20 mouse cellular contexts compared by ENCODE assay signal in the genomic region with DNA sequence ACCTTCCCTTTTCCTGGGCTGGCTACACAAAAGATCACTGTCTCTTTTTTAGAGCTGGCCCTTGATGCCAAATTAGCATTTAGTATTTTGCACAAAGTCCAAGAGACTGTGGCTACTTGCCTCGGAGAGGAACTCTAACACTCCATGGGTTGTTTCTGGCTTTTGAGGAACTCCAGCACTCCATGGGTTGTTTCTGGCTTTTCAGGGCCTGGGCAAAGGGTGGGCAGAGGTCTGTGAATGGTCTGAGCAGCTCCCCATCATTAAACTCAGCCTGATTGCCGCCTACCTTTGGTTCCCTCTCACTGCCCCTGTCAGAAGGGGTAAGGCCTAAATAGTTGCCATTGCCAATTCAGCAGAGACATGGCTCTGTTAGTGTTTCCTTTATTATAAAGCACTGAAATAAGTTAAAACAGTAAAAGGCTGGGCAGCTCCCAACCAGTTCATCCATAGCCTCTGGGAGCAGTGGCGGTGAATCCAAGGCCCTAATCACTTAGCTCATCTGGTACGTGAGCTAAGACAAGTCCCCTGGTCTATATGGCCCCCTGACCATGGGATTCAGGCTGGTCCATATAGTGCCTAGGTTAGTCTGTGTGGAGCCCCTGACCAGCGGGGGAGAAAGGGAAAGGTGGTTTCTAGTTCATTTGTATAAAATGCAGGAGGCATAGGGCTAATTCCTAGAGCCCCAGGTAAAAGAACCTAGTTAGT. TPM values are rescaled to one million over a fixed set of nuclear protein-coding genes. Genes with fewer than 3 reads are reported as not detected.
DNase-seq lines count a peak whose midpoint lies in the region; ATAC-seq and TF ChIP-seq lines count a peak whose summit lies in the region.
"Had no signal": no experiment of that assay in that cellular context is flagged by ENCODE, and none has a peak within 500 bp of the region (broad histone marks: within the 10 kb centered on the region; RNA-seq: fewer than 3 reads in every experiment).

No protein-coding gene starts in this region.

- DNase-seq in adrenal gland, adult 2 months: peak; percentile 20
- no peak for DNase-seq in adrenal gland, postnatal 10 days
- DNase-seq in intestine, embryonic 14.5 days (ENCODE audit: low spot score): peak; percentile 52
- DNase-seq in CH12.LX (ENCODE audit: extremely low read depth): no peak
- DNase-seq in stomach, postnatal 0 days (ENCODE audit: low spot score): no peak
- DNase-seq: adrenal gland, adult 8-10 months; B cell, adult 2 months; cerebellum, adult 9-10 months; heart, adult 2 months; heart, postnatal 10 days; heart, postnatal 4 days; kidney, adult 18-20 months had no signal

- ATAC-seq in intestine, embryonic 14.5 days (replicated peaks; ENCODE audit: low FRiP score, low TSS enrichment, low read depth): no peak
- no peak for ATAC-seq in intestine, embryonic 15.5 days
- ATAC-seq in stomach, postnatal 0 days (ENCODE audit: low FRiP score, low TSS enrichment): no peak
- ATAC-seq in hindbrain, embryonic 12.5 days (ENCODE audit: low FRiP score): no peak
- ATAC-seq: CD4-positive, CD25-positive, alpha-beta regulatory T cell, adult 4 months; forebrain, embryonic 16.5 days had no signal

- H3K79me2 ChIP-seq in CH12.LX (replicated peaks; ENCODE audit: control insufficient read depth, extremely low read depth, insufficient read depth, poor library complexity, severe bottlenecking): peaks cover 18% of the 10 kb centered on the region

- TF ChIP-seq POLR2A in CH12.LX (IDR thresholded peaks at IDR 0.05; ENCODE audit: low read depth, low read length): no peak
- TF ChIP-seq POLR2A in cortical plate, adult 2 months (IDR thresholded peaks at IDR 0.05; ENCODE audit: extremely low read depth, insufficient read depth, low read length): peak; percentile 43; the same call in 1 of the 2 replicates

- peaks cover 22% of the 10 kb centered on the region for H3K4me1 ChIP-seq in intestine, embryonic 14.5 days (replicated peaks; ENCODE audit: control insufficient read depth, insufficient read depth, low read length)
- peaks cover 23% of the 10 kb centered on the region for H3K4me1 ChIP-seq in intestine, embryonic 15.5 days (replicated peaks)
- peaks cover 8 to 38% of the 10 kb centered on the region in 2 experiments for H3K4me1 ChIP-seq in CH12.LX (ENCODE audit: control insufficient read depth in 1 of 2, insufficient read depth in 2 of 2)
- peaks cover 2% of the 10 kb centered on the region; the same call in 1 of the 2 replicates for H3K4me1 ChIP-seq in cortical plate, adult 2 months (ENCODE audit: control insufficient read depth, insufficient read depth, low read length)
- 0 out of 2 replicates have a peak, but pooled peaks cover 3% of the 10 kb centered on the region for H3K4me1 ChIP-seq in stomach, postnatal 0 days (replicated peaks; ENCODE audit: control insufficient read depth, insufficient read depth)
- peaks cover 32% of the 10 kb centered on the region for H3K4me1 ChIP-seq in hindbrain, embryonic 12.5 days

- H3K27ac ChIP-seq in intestine, embryonic 14.5 days (ENCODE audit: low read depth): no peak overlapping the region
- no peak overlapping the region for H3K27ac ChIP-seq in intestine, embryonic 15.5 days
- no peak overlapping the region for H3K27ac ChIP-seq in CH12.LX (ENCODE audit: insufficient read depth, low read depth)
- no peak overlapping the region for H3K27ac ChIP-seq in cortical plate, adult 2 months (ENCODE audit: insufficient read depth, low read length)
- H3K27ac ChIP-seq in stomach, postnatal 0 days (replicated peaks): no peak overlapping the region
- no peak overlapping the region for H3K27ac ChIP-seq in hindbrain, embryonic 12.5 days
- H3K27ac ChIP-seq: heart, adult 2 months; hindbrain, embryonic 13.5 days had no signal

- TF ChIP-seq CTCF in CH12.LX (conservative IDR thresholded peaks at IDR 0.05 in 1 of 2, IDR thresholded peaks at IDR 0.05 in 1 of 2; ENCODE audit: low read depth in 2 of 2, low read length in 2 of 2): no peak
- TF ChIP-seq CTCF in cortical plate, adult 2 months (IDR thresholded peaks at IDR 0.05; ENCODE audit: extremely low read depth, insufficient read depth, low read length): no peak
- TF ChIP-seq CTCF in stomach, postnatal 0 days (IDR thresholded peaks at IDR 0.05; ENCODE audit: low read depth): no peak

- TF ChIP-seq EP300 in CH12.LX (IDR thresholded peaks at IDR 0.05; ENCODE audit: low read length): no peak
- TF ChIP-seq EP300 in stomach, postnatal 0 days (optimal IDR thresholded peaks at IDR 0.05): no peak

- dilution Hi-C loops in CH12.LX (cut with MboI; ENCODE audit: extremely low pct_ligation_motif_present, extremely low pct_unique_long_range_greater_than_20kb, low sequenced_read_pairs): no loop called here

- no peak overlapping the region for H3K4me2 ChIP-seq in intestine, embryonic 14.5 days (ENCODE audit: low read length)
- no peak overlapping the region for H3K4me2 ChIP-seq in intestine, embryonic 15.5 days (replicated peaks)
- H3K4me2 ChIP-seq in CH12.LX (ENCODE audit: insufficient read depth, low read depth, poor library complexity, severe bottlenecking): no peak overlapping the region
- H3K4me2 ChIP-seq in stomach, postnatal 0 days (replicated peaks; ENCODE audit: low read depth): no peak overlapping the region
- H3K4me2 ChIP-seq in hindbrain, embryonic 12.5 days (replicated peaks): no peak overlapping the region
- H3K4me2 ChIP-seq: heart, embryonic 13.5 days; hindbrain, embryonic 13.5 days had no signal

- no peak overlapping the region for H3K9ac ChIP-seq in intestine, embryonic 14.5 days (ENCODE audit: low read length)
- H3K9ac ChIP-seq in intestine, embryonic 15.5 days: no peak overlapping the region
- H3K9ac ChIP-seq in CH12.LX (ENCODE audit: insufficient read depth, low read depth): no peak overlapping the region
- H3K9ac ChIP-seq in stomach, postnatal 0 days (ENCODE audit: low read length): no peak overlapping the region
- no peak overlapping the region for H3K9ac ChIP-seq in hindbrain, embryonic 12.5 days
- H3K9ac ChIP-seq: heart, embryonic 13.5 days; hindbrain, embryonic 13.5 days had no signal

- no peaks in the 10 kb centered on the region for H3K27me3 ChIP-seq in intestine, embryonic 14.5 days (replicated peaks; ENCODE audit: control insufficient read depth, insufficient read depth, low read length)
- no peaks in the 10 kb centered on the region for H3K27me3 ChIP-seq in intestine, embryonic 15.5 days (replicated peaks)
- H3K27me3 ChIP-seq in CH12.LX (replicated peaks): no peaks in the 10 kb centered on the region
- no peaks in the 10 kb centered on the region for H3K27me3 ChIP-seq in stomach, postnatal 0 days (ENCODE audit: control insufficient read depth, insufficient read depth, low read length)
- H3K27me3 ChIP-seq in hindbrain, embryonic 12.5 days: no peaks in the 10 kb centered on the region
- H3K27me3 ChIP-seq: heart, embryonic 13.5 days; hindbrain, embryonic 13.5 days had no signal

- peaks cover 4% of the 10 kb centered on the region for H3K9me3 ChIP-seq in intestine, embryonic 14.5 days (ENCODE audit: control insufficient read depth, low read length)
- 0 out of 2 replicates have a peak, but pooled peaks cover 4% of the 10 kb centered on the region for H3K9me3 ChIP-seq in intestine, embryonic 15.5 days
- no peaks in the 10 kb centered on the region for H3K9me3 ChIP-seq in CH12.LX (replicated peaks; ENCODE audit: low read length)
- peaks cover 5% of the 10 kb centered on the region for H3K9me3 ChIP-seq in stomach, postnatal 0 days (ENCODE audit: control insufficient read depth, low read length)
- H3K9me3 ChIP-seq in hindbrain, embryonic 12.5 days (replicated peaks): peaks cover 6% of the 10 kb centered on the region

- no peak overlapping the region for H3K4me3 ChIP-seq in intestine, embryonic 14.5 days (ENCODE audit: low read depth, low read length)
- no peak overlapping the region for H3K4me3 ChIP-seq in intestine, embryonic 15.5 days (replicated peaks)
- H3K4me3 ChIP-seq in CH12.LX (replicated peaks in 1 of 3; ENCODE audit: low read depth in 2 of 3, low read length in 2 of 3, poor library complexity in 1 of 3): no peak overlapping the region
- H3K4me3 ChIP-seq in cortical plate, adult 2 months (ENCODE audit: insufficient read depth, low read length): no peak overlapping the region
- H3K4me3 ChIP-seq in stomach, postnatal 0 days (ENCODE audit: low read depth, low read length): no peak overlapping the region
- H3K4me3 ChIP-seq in hindbrain, embryonic 12.5 days: no peak overlapping the region
- H3K4me3 ChIP-seq: erythroblast, embryonic 14.5 days; heart, adult 2 months; heart, embryonic 13.5 days; hindbrain, embryonic 13.5 days had no signal

- H3K36me3 ChIP-seq in intestine, embryonic 14.5 days (ENCODE audit: control insufficient read depth, insufficient read depth, low read length): peaks cover 73% of the 10 kb centered on the region
- H3K36me3 ChIP-seq in intestine, embryonic 15.5 days: peaks cover 57% of the 10 kb centered on the region
- peaks cover 65 to 80% of the 10 kb centered on the region in 2 experiments for H3K36me3 ChIP-seq in CH12.LX (replicated peaks in 1 of 2; ENCODE audit: control insufficient read depth in 1 of 2, insufficient read depth in 1 of 2, low read length in 1 of 2)
- peaks cover 43% of the 10 kb centered on the region for H3K36me3 ChIP-seq in stomach, postnatal 0 days (ENCODE audit: control insufficient read depth, insufficient read depth, low read length)
- H3K36me3 ChIP-seq in hindbrain, embryonic 12.5 days: peaks cover 73% of the 10 kb centered on the region

- 85% methylated on average over 5 of the region's 5 CpGs for WGBS in intestine, embryonic 14.5 days
- WGBS in intestine, embryonic 15.5 days: 83% methylated on average over 5 of the region's 5 CpGs
- 79% methylated on average over 5 of the region's 5 CpGs for WGBS in stomach, postnatal 0 days
- WGBS in hindbrain, embryonic 12.5 days: 84% methylated on average over 5 of the region's 5 CpGs

- no peak for TF ChIP-seq RAD21 in CH12.LX (IDR thresholded peaks at IDR 0.05; ENCODE audit: low read depth, low read length)

- in situ Hi-C loops in CH12.LX (cut with MboI; ENCODE audit: low pct_ligation_motif_present, low pct_unique_long_range_greater_than_20kb, low sequenced_read_pairs): no loop called here

RNA-seq across cellular contexts. Expression of a gene that starts 3.3 kb away (rescaled TPM):
- total RNA-seq in adrenal gland, adult 2 months (2021): 10 to 100 TPM; 28.5 to 29.5 TPM
- 75.5 and 77.8 TPM in 2 replicates for polyA plus RNA-seq in adrenal gland, adult 2 months (2012; rRNA removed)
- total RNA-seq in adrenal gland, postnatal 10 days (2021): 10 to 100 TPM; 23.0 to 23.7 TPM
- polyA plus RNA-seq in intestine, embryonic 14.5 days (2014; fragmentation: Nextera tagmentation; extraction: Ambion mirVana): 5.1 and 5.2 TPM in 2 replicates
- 8.1 and 8.8 TPM in 2 replicates for polyA plus RNA-seq in intestine, embryonic 15.5 days (2015; fragmentation: Nextera tagmentation; extraction: Ambion mirVana)
- total RNA-seq in CH12.LX (2012; rRNA removed) (6.9 and 7.4 TPM in 2 replicates), CH12.LX (2014; rRNA removed) (2.4 and 3.6 TPM in 2 replicates)
- 10.2 and 12.8 TPM in 2 replicates for polyA plus RNA-seq in CH12.LX (2012; ENCODE audit: insufficient read length, low read depth)
- polyA plus RNA-seq in cortical plate, adult 2 months (2012; rRNA removed): 38.1 and 42.1 TPM in 2 replicates
- polyA plus RNA-seq in stomach, postnatal 0 days (2015; fragmentation: Nextera tagmentation; extraction: Ambion mirVana): 4.8 and 5.3 TPM in 2 replicates
- polyA plus RNA-seq in hindbrain, embryonic 12.5 days (2016; fragmentation: Nextera tagmentation; extraction: Ambion mirVana): 22.9 and 24.8 TPM in 2 replicates

RNA-seq across cellular contexts. Expression of a gene that starts 5.5 kb away (rescaled TPM):
- total RNA-seq in adrenal gland, adult 2 months (2021): 10 to 100 TPM; 39.5 to 45.7 TPM
- polyA plus RNA-seq in adrenal gland, adult 2 months (2012; rRNA removed): 26.8 and 35.7 TPM in 2 replicates
- total RNA-seq in adrenal gland, postnatal 10 days (2021): 10 to 100 TPM; 38.9 to 48.2 TPM
- 63.6 and 65.0 TPM in 2 replicates for polyA plus RNA-seq in intestine, embryonic 14.5 days (2014; fragmentation: Nextera tagmentation; extraction: Ambion mirVana)
- 58.0 and 67.3 TPM in 2 replicates for polyA plus RNA-seq in intestine, embryonic 15.5 days (2015; fragmentation: Nextera tagmentation; extraction: Ambion mirVana)
- total RNA-seq in CH12.LX (2012; rRNA removed) (56.8 and 75.0 TPM in 2 replicates), CH12.LX (2014; rRNA removed) (26.8 and 29.0 TPM in 2 replicates)
- polyA plus RNA-seq in CH12.LX (2012; ENCODE audit: insufficient read length, low read depth): 99.5 and 106 TPM in 2 replicates
- 62.7 and 66.2 TPM in 2 replicates for polyA plus RNA-seq in cortical plate, adult 2 months (2012; rRNA removed)
- 44.2 and 47.7 TPM in 2 replicates for polyA plus RNA-seq in stomach, postnatal 0 days (2015; fragmentation: Nextera tagmentation; extraction: Ambion mirVana)
- 63.0 and 64.4 TPM in 2 replicates for polyA plus RNA-seq in hindbrain, embryonic 12.5 days (2016; fragmentation: Nextera tagmentation; extraction: Ambion mirVana)

RNA-seq across cellular contexts. Expression of a gene that starts 5.7 kb away (rescaled TPM):
- total RNA-seq in adrenal gland, adult 2 months (2021): 100 to 1,000 TPM in 1 of 2 experiments, 10 to 100 TPM in 1; 85.7 to 115 TPM
- polyA plus RNA-seq in adrenal gland, adult 2 months (2012; rRNA removed): 85.1 and 92.2 TPM in 2 replicates
- total RNA-seq in adrenal gland, postnatal 10 days (2021): 10 to 100 TPM; 79.2 to 90.3 TPM
- polyA plus RNA-seq in intestine, embryonic 14.5 days (2014; fragmentation: Nextera tagmentation; extraction: Ambion mirVana): 127 and 134 TPM in 2 replicates
- polyA plus RNA-seq in intestine, embryonic 15.5 days (2015; fragmentation: Nextera tagmentation; extraction: Ambion mirVana): 131 and 136 TPM in 2 replicates
- total RNA-seq in CH12.LX (2012; rRNA removed): 61.5 and 73.9 TPM in 2 replicates
- total RNA-seq in CH12.LX (2014; rRNA removed): 52.6 and 56.7 TPM in 2 replicates
- polyA plus RNA-seq in CH12.LX (2012; ENCODE audit: insufficient read length, low read depth): 59.2 and 63.9 TPM in 2 replicates
- polyA plus RNA-seq in cortical plate, adult 2 months (2012; rRNA removed): 87.6 and 90.6 TPM in 2 replicates
- 80.3 and 83.2 TPM in 2 replicates for polyA plus RNA-seq in stomach, postnatal 0 days (2015; fragmentation: Nextera tagmentation; extraction: Ambion mirVana)
- 140 and 145 TPM in 2 replicates for polyA plus RNA-seq in hindbrain, embryonic 12.5 days (2016; fragmentation: Nextera tagmentation; extraction: Ambion mirVana)

RNA-seq across cellular contexts. Expression of a gene that starts 18.8 kb away (rescaled TPM):
- total RNA-seq in adrenal gland, adult 2 months (2021): 10 to 100 TPM; 51.9 to 67.4 TPM
- polyA plus RNA-seq in adrenal gland, adult 2 months (2012; rRNA removed): 34.8 and 47.8 TPM in 2 replicates
- total RNA-seq in adrenal gland, postnatal 10 days (2021): 10 to 100 TPM; 46.3 to 64.2 TPM
- polyA plus RNA-seq in intestine, embryonic 14.5 days (2014; fragmentation: Nextera tagmentation; extraction: Ambion mirVana): 70.3 and 74.9 TPM in 2 replicates
- polyA plus RNA-seq in intestine, embryonic 15.5 days (2015; fragmentation: Nextera tagmentation; extraction: Ambion mirVana): 56.6 and 63.4 TPM in 2 replicates
- total RNA-seq in CH12.LX (2012; rRNA removed) (49.4 and 51.2 TPM in 2 replicates), CH12.LX (2014; rRNA removed) (19.4 and 22.8 TPM in 2 replicates)
- 96.9 and 99.5 TPM in 2 replicates for polyA plus RNA-seq in CH12.LX (2012; ENCODE audit: insufficient read length, low read depth)
- polyA plus RNA-seq in cortical plate, adult 2 months (2012; rRNA removed): 86.8 and 92.3 TPM in 2 replicates
- polyA plus RNA-seq in stomach, postnatal 0 days (2015; fragmentation: Nextera tagmentation; extraction: Ambion mirVana): 19.9 and 25.1 TPM in 2 replicates
- 86.0 and 89.2 TPM in 2 replicates for polyA plus RNA-seq in hindbrain, embryonic 12.5 days (2016; fragmentation: Nextera tagmentation; extraction: Ambion mirVana)

RNA-seq across cellular contexts. Expression of a gene that starts 19.1 kb away (rescaled TPM):
- 1 to 10 TPM; 1.1 to 1.4 TPM for total RNA-seq in adrenal gland, adult 2 months (2021)
- 0.52 and 0.94 TPM in 2 replicates for polyA plus RNA-seq in adrenal gland, adult 2 months (2012; rRNA removed)
- total RNA-seq in adrenal gland, postnatal 10 days (2021): 1 to 10 TPM; 1.5 to 2.8 TPM
- polyA plus RNA-seq in intestine, embryonic 14.5 days (2014; fragmentation: Nextera tagmentation; extraction: Ambion mirVana): 1.3 TPM in 2 replicates
- 2.1 and 2.4 TPM in 2 replicates for polyA plus RNA-seq in intestine, embryonic 15.5 days (2015; fragmentation: Nextera tagmentation; extraction: Ambion mirVana)
- total RNA-seq in CH12.LX (2012; rRNA removed): 1.4 and 2.7 TPM in 2 replicates
- total RNA-seq in CH12.LX (2014; rRNA removed): 1.2 and 2.1 TPM in 2 replicates
- polyA plus RNA-seq in CH12.LX (2012; ENCODE audit: insufficient read length, low read depth): 0.57 and 3.0 TPM in 2 replicates
- 2.8 and 3.4 TPM in 2 replicates for polyA plus RNA-seq in cortical plate, adult 2 months (2012; rRNA removed)
- polyA plus RNA-seq in stomach, postnatal 0 days (2015; fragmentation: Nextera tagmentation; extraction: Ambion mirVana): 0.31 and 0.57 TPM in 2 replicates
- 1.8 and 2.3 TPM in 2 replicates for polyA plus RNA-seq in hindbrain, embryonic 12.5 days (2016; fragmentation: Nextera tagmentation; extraction: Ambion mirVana)

Comparison
In these comparisons a context has a peak if more than half of its experiments do, and no peak if none do; other contexts are left out.
1. DNase-seq: peak in adrenal gland, adult 2 months (single experiment) and intestine, embryonic 14.5 days (single experiment); none in adrenal gland, postnatal 10 days (single experiment), CH12.LX (single experiment) and stomach, postnatal 0 days (single experiment).